Mouse (Mus musculus) liver, embryonic 14.5 days (tissue): ENCODE measurements around the gene Ddx55.

Experiments used
- CTCF ChIP-seq: IDR thresholded peaks from 2 replicates; pipeline ENCODE4 v1.5.1; 2016; ENCODE audit warnings: antibody characterized with exemption, low read depth, control low read depth
- EP300 ChIP-seq: IDR thresholded peaks from 2 replicates; pipeline ENCODE4 v1.6.1; 2016; ENCODE audit warnings: antibody characterized with exemption, low read depth

DNA sequence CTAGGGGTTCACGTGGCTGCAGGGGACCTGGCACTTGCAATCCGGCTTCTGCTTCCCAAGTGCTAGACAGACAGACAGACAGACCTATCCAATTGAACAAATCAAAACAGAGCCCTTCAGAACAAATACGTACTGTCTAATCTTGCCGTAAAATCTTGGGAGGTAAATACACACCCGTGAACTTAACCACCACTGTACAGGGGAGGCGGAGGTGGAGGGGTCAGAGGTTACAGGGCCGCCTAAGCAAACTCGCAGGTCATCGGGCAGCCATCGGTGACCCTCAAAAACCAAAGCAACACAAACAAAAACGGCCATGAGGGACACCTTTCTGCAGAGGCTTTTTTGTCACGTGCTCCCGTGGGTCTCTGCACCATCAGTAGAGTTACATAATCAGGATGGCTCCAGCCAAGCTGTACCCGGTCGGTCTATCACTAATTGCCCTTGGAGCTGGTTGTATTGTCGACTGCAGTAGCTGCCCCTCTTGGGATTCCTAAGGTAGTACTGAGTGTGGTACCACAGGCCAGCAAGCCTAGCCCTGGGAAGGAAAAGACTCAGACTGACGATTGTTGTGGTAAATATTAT, 52.5 kb downstream of the Ddx55 start:
- TF ChIP-seq CTCF (no peak), EP300 (no peak)
